Mouse (Mus musculus) heart, adult 10 weeks (tissue): ENCODE results near the gene Gm21693. TPM values are rescaled to one million over a fixed set of nuclear protein-coding genes. Genes with fewer than 3 reads are reported as not detected.

Source experiments
- polyA plus RNA-seq: library from polyadenylated mRNA; stranded (reverse); fragments of 350-450 nt; fragmentation: Illumina TruSeq; extraction: RNeasy Lipid Tissue Mini Kit (QIAGEN cat#74804); gene quantifications from one replicate; pipeline ENCODE4 v1.2.3, GENCODE M21; 2014; ENCODE audit warnings: low read depth, low replicate concordance

Gm21693 gene
- polyA plus RNA-seq: not detected

GRCm38 (mm10) chrY:3345229-3345628, at the start of gene Gm21693:
Gene Gm21693, minus strand, starts transcription at chrY:3345329.

GRCm38 (mm10) chrY:3306349-3306748, 38.8 kb downstream of the Gm21693 start, which contains the start of gene Gm21677:
Gene Gm21677, minus strand, starts transcription at chrY:3306449.

Other genes starting within 250 kb of the Gm21693 start
- not detected for gene Gm21677, start 38.9 kb downstream of the Gm21693 start, polyA plus RNA-seq
- not detected for gene Gm21704, start 64.8 kb upstream of the Gm21693 start, polyA plus RNA-seq
- not detected for gene Gm21708, start 64.8 kb upstream of the Gm21693 start, polyA plus RNA-seq